Mouse (Mus musculus) midbrain, embryonic 11.5 days (tissue): ENCODE data around the gene Dclk3. TPM values are rescaled to one million over a fixed set of nuclear protein-coding genes. Genes with fewer than 3 reads are reported as not detected.

ENCODE experiments used
- ATAC-seq: fragments of 200-750 bp; cut with Nextera tagmentation; 2 replicates; pipeline ENCODE4 v1.8.0; 2017; ENCODE audit warnings: moderate TSS enrichment, moderate library complexity; ENCODE audit not compliant: low FRiP score
- DNase-seq: peaks from one replicate; pipeline ENCODE4 v3.0.0; 2015; ENCODE audit warnings: low spot score; ENCODE audit errors: missing footprints
- H3K27ac ChIP-seq: fragments of 300-500 bp; sonication (generic); 2 replicates; pipeline ENCODE4 v1.5.1; 2014; ENCODE audit warnings: low read depth, low read length
- H3K27me3 ChIP-seq: fragments of 300-500 bp; sonication (generic); 2 replicates; pipeline ENCODE4 v1.6.1; 2014; ENCODE audit warnings: mild to moderate bottlenecking, low read length, moderate library complexity, mixed read lengths; ENCODE audit not compliant: control insufficient read depth, insufficient read depth
- H3K36me3 ChIP-seq: fragments of 300-500 bp; sonication (generic); 2 replicates; pipeline ENCODE4 v1.6.1; 2014; ENCODE audit warnings: mild to moderate bottlenecking, low read length, moderate library complexity, mixed read lengths; ENCODE audit not compliant: control insufficient read depth, insufficient read depth
- H3K4me1 ChIP-seq: fragments of 300-500 bp; sonication (generic); 2 replicates; pipeline ENCODE4 v1.6.1; 2014; ENCODE audit warnings: low read length; ENCODE audit not compliant: control insufficient read depth, insufficient read depth
- H3K4me2 ChIP-seq: fragments of 300-500 bp; sonication (generic); 2 replicates; pipeline ENCODE4 v1.6.1; 2014; ENCODE audit warnings: mild to moderate bottlenecking, moderate library complexity
- H3K4me3 ChIP-seq: fragments of 300-500 bp; sonication (generic); 2 replicates; pipeline ENCODE4 v1.5.1; 2014; ENCODE audit warnings: low read depth, low read length
- H3K9ac ChIP-seq: fragments of 300-500 bp; sonication (generic); 2 replicates; pipeline ENCODE4 v1.6.1; 2014; ENCODE audit warnings: low read length
- H3K9me3 ChIP-seq: fragments of 300-500 bp; sonication (generic); 2 replicates; pipeline ENCODE4 v1.6.1; 2016; ENCODE audit warnings: low read length; ENCODE audit not compliant: control insufficient read depth
- WGBS: fragments of 180-500 bp; shearing (Covaris S2); extraction: QIAGEN DNeasy Blood & Tissue Kit; methylation state at CpG from one replicate; pipeline ENCODE4 v1.1.7; 2014; 5-methylcytosine and 5-hydroxymethylcytosine counted together
- polyA plus RNA-seq: library from polyadenylated mRNA; unstranded; fragments of >200 nt; fragmentation: Nextera tagmentation; extraction: Ambion mirVana; gene quantifications from 2 replicates; pipeline ENCODE4 v1.2.1, GENCODE M21; 2014

Dclk3 gene
- polyA plus RNA-seq, 1 experiment from 2014 or later: 0.18 TPM

DNA sequence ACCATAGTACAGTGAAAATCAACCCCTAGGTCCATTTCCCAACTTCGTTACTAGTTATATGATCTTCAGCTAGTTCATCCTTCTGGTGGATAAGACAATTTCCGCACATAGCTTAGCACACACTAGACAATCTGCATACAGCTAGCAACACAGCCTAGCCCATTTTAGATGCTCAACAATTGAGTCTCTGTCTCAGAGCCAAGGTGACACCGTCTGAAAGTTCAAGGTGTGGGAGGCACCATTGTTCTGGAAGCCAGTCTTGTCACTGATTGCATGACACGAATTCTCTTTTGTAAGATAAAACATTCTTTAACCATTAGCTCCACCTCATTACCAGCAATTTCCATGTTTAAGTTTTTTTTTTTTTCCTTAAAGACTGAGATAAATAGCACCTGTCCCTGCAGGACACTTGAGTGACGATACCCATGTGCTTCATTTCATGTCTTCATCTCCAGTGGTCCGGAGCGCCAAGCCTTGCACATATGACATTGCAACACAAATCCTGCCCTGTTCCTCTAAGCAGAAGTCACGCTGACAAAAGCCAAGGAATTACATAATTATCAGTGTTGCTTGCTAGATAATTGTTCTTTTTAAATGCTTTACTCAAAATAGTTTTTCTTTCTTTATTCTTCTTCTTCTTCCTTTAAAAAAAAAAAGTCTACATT lies 10.1 kb upstream of the Dclk3 start:
- DNase-seq: no peak
- Histone ChIP-seq H3K4me1 (peaks cover 4% of the 10 kb centered on the region; the same call in 1 of the 2 replicates), H3K27me3 (no peaks in the 10 kb centered on the region), H3K9ac (no peak overlapping the region), H3K27ac (no peak overlapping the region), H3K4me3 (no peak overlapping the region), H3K36me3 (no peaks in the 10 kb centered on the region), H3K9me3 (no peaks in the 10 kb centered on the region), H3K4me2 (no peak overlapping the region)
- WGBS: 88% methylated on average over 8 of the region's 8 CpGs
- no peak for ATAC-seq

DNA sequence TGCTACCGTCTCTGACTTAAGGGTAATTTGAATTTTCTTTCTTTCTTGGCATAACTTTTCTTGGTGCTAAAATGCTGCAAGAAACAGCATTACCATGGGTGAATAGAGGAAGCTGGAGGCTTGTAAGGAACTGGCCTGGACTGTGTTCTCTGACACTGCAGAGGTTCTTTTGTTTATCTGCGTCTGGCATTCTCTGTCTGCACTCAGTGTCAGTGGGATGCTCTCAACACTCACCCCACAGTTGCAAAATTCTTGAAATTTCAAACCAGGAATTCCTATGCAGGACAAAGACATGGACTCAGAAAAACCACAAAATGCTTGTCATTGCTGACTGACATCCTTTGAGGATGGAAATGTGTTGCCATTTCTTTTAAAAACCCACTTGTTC lies 9.5 kb upstream of the Dclk3 start:
- no peak for ATAC-seq

DNA sequence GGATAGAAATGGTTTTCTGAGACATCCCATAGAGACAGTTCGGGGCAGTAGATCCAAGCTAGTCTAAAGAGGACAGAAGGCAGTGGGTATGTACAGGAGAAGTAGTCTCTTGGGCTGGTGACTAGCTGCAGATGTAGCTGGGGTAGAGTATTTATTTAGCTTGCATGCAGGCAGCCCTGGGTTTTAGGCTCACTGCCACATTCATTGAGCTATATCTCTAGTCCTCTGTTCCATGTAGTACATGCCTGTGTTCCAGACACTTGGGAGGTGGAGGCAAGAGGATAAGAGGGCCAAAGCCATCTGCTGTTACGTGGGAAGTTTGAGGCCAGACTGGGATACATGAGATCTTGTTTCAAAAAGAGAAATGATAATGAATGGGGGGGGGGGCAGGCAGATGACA lies 3.5 kb upstream of the Dclk3 start:
- Histone ChIP-seq H3K4me1 (no peaks in the 10 kb centered on the region), H3K4me2 (no peak overlapping the region), H3K27me3 (peaks cover 22% of the 10 kb centered on the region), H3K4me3 (no peak overlapping the region), H3K9me3 (no peaks in the 10 kb centered on the region), H3K9ac (no peak overlapping the region), H3K36me3 (no peaks in the 10 kb centered on the region), H3K27ac (no peak overlapping the region)
- WGBS: 67% methylated on average over 2 of the region's 2 CpGs
- ATAC-seq (no peak), DNase-seq (no peak)

More for the DNA sequence above, 9.5 kb upstream of the Dclk3 start:
- H3K4me3 ChIP-seq: no peak overlapping the region
- no peak overlapping the region for H3K9ac ChIP-seq
- no peak overlapping the region for H3K27ac ChIP-seq
- no peak for DNase-seq
- no peaks in the 10 kb centered on the region for H3K36me3 ChIP-seq
- no peak overlapping the region for H3K4me2 ChIP-seq
- peaks cover 4% of the 10 kb centered on the region; the same call in 1 of the 2 replicates for H3K4me1 ChIP-seq
- no peaks in the 10 kb centered on the region for H3K9me3 ChIP-seq
- H3K27me3 ChIP-seq: no peaks in the 10 kb centered on the region
- 67% methylated on average over 2 of the region's 2 CpGs for WGBS

DNA sequence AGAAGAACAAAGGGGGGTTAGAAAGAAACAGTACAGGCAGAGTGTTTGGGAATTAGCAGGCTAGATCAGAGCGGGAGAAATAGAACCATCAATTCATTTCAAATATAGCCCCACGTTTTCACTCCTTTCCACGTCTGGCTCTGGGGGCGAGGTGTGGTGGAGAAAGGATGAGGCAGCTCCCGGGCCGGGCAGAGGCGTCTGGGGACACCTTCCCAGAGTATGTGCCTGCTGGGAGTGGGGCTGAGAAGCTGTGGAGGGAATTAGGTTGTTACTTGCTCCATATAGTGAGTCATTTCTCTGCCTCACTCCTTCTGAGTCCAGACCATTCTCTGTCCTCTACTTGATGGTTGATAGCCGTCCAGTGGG lies 938 bp downstream of the Dclk3 start:
- WGBS: 63% methylated on average over 8 of the region's 8 CpGs
- Histone ChIP-seq H3K27ac (no peak overlapping the region), H3K9me3 (no peaks in the 10 kb centered on the region), H3K27me3 (peaks cover 24% of the 10 kb centered on the region), H3K36me3 (no peaks in the 10 kb centered on the region), H3K4me1 (no peaks in the 10 kb centered on the region), H3K4me2 (no peak overlapping the region), H3K9ac (no peak overlapping the region), H3K4me3 (no peak overlapping the region)
- ATAC-seq: no peak
- DNase-seq: no peak

DNA sequence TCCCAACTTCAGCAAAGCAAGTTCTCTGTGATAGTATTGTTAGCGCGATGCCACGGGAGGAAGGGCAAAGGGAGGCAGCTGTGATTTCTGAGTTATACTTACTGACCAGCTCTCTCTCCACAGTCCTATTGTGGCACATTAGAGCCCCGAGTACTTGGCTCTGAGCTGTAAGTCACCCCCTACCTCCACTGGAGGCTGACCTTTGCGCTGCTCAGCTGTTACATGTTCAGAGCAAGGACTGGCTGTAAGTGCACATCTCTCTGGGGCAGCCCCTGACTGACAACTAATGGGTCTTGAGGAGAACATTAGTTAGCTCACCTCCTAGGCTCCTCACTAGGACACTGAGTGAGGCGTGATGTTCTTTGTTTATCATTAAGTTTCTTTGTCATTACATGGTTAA lies 1.6 kb downstream of the Dclk3 start:
- Histone ChIP-seq H3K4me2 (no peak overlapping the region), H3K36me3 (no peaks in the 10 kb centered on the region), H3K27me3 (peaks cover 24% of the 10 kb centered on the region), H3K27ac (no peak overlapping the region), H3K9ac (no peak overlapping the region), H3K4me1 (no peaks in the 10 kb centered on the region), H3K9me3 (no peaks in the 10 kb centered on the region), H3K4me3 (no peak overlapping the region)
- 83% methylated on average over 6 of the region's 6 CpGs for WGBS
- DNase-seq: no peak
- no peak for ATAC-seq

DNA sequence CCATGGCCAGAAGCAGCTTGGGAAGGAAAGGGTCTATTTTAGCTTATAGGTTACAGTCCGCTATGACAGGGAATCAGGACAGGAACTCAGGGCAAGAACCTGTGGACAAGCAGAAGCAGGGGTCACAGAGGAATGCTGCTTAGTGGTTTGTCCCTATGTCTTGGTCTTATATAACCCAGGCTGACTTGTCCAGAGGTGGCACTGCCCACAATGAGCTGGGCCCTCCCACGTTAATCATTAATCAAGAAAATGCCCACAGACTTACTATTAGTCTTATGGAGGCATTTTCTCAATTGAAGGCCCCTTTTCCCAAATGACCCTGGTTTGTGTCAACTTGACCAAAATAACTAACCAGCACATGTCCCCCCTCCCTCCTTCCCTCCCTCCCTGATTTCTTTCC lies 2.3 kb downstream of the Dclk3 start:
- Histone ChIP-seq H3K4me2 (no peak overlapping the region), H3K4me3 (no peak overlapping the region), H3K36me3 (no peaks in the 10 kb centered on the region), H3K27ac (no peak overlapping the region), H3K9ac (no peak overlapping the region), H3K27me3 (peaks cover 24% of the 10 kb centered on the region), H3K9me3 (no peaks in the 10 kb centered on the region), H3K4me1 (no peaks in the 10 kb centered on the region)
- 78% methylated on average over 2 of the region's 2 CpGs for WGBS
- no peak for ATAC-seq
- DNase-seq: no peak

DNA sequence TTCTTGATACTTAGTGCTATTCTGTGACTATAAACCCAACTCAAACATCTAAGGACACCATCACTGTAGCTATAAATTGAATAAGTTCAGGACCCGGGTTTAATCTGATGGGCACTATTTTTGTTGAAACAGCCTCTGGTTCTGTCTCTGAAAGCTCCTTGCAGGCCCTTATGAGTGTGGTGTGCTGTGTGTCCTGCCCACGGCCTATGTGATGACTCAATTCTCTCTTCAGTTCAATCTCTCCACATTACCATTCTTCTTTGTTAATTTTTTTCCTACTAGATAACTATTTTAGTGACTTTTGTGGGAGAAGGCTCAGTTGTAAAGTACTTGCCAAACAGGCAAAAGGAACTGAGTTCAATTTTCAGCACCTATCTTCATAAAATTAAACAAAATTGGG lies 7.3 kb downstream of the Dclk3 start:
- Histone ChIP-seq H3K9me3 (no peaks in the 10 kb centered on the region), H3K27ac (no peak overlapping the region), H3K4me3 (no peak overlapping the region), H3K4me1 (no peaks in the 10 kb centered on the region), H3K4me2 (no peak overlapping the region), H3K36me3 (no peaks in the 10 kb centered on the region), H3K9ac (no peak overlapping the region), H3K27me3 (no peaks in the 10 kb centered on the region)
- WGBS: 80% methylated on average over 2 of the region's 2 CpGs
- no peak for DNase-seq
- ATAC-seq: no peak

DNA sequence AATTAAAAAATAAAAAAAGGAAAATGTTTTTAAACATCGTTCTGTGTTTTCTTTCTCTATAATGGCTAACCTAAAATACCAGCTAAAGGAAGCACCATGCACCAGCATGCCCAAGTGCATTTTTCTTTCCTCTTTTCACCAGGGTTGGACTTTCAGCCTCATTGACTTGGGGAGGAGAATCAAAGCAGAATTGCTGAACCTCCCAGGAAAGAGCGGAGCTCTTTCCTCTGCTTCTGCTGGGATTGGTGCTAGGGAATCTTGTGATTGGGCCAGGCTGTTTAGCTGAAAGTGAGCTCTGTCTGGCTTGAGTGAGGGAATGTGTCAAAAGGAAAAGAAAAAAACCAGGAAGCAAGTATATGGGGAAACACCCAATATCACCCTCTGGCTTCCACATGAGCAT lies 10.1 kb downstream of the Dclk3 start:
- DNase-seq: no peak
- Histone ChIP-seq H3K4me2 (no peak overlapping the region), H3K27ac (no peak overlapping the region), H3K9me3 (no peaks in the 10 kb centered on the region), H3K36me3 (no peaks in the 10 kb centered on the region), H3K4me3 (no peak overlapping the region), H3K27me3 (no peaks in the 10 kb centered on the region), H3K9ac (no peak overlapping the region), H3K4me1 (no peaks in the 10 kb centered on the region)
- no peak for ATAC-seq
- WGBS: 85% methylated on average over 2 of the region's 2 CpGs

DNA sequence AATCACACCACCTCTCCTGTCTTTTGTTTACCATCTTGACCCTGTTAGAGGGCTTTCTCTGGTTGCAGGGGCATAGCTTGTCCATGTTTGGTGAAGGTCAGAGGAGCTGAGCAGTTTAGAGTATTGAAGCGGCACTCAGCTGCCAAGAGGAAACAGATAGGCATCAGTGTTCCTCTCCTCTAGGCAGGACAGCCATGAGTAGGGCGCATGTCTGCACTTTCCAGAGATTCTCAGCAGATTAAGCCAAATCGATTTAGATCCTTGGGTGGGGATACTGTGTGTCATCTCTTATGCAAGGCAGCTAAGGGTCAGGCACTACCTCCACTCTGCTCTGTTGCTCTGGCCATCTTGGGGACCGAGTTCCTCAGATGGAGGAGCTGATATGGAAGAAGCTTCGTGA lies 11.0 kb downstream of the Dclk3 start:
- Histone ChIP-seq H3K4me1 (no peaks in the 10 kb centered on the region), H3K36me3 (no peaks in the 10 kb centered on the region), H3K9ac (no peak overlapping the region), H3K4me3 (no peak overlapping the region), H3K9me3 (no peaks in the 10 kb centered on the region), H3K27ac (no peak overlapping the region), H3K27me3 (no peaks in the 10 kb centered on the region), H3K4me2 (no peak overlapping the region)
- no peak for ATAC-seq
- WGBS: 80% methylated on average over 5 of the region's 5 CpGs
- no peak for DNase-seq
